Mouse (Mus musculus) gastrocnemius, postnatal 4 days (tissue): ENCODE measurements at regions not wholly inside any gene's neighbourhood (a gene's known extent, or its start where the extent isn't known, plus 50 kb on each side); places are given as distances from the start of the nearest gene placed in this dataset.

ENCODE experiments used
- DNase-seq, 2 experiments: peaks; one replicate each; pipeline ENCODE4 v3.0.0; 2021 to 2022; ENCODE audit warnings: low spot score in 2 of 2, mixed read lengths in 2 of 2

- DNase-seq, result no peak
Observed at GRCm38 (mm10) chr16:95845323-95845860, 143.5 kb downstream of the Ets2 start.

DNA sequence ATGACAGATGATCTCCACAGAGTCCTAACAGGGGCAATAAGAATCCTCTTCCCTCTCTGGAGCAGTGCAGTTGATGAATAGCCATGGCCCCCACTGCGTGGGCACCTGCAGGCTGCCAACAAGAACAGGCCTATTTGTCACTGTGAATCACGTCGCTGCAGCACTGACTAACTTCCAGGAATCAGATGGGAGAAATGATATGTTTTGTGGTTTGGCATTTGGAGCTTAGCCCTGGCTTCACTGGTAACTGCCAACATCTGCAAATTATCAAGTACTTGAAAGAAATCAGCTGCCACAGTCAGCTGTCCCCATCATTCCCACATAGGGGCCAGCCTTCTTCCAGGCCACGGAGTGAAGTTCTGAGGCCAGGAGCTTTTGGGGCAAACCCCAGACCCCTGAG is 142.8 kb downstream of the Ets2 start:
- no peak for DNase-seq

- no peak for DNase-seq
Observed at GRCm38 (mm10) chr16:95842766-95843165, 140.9 kb downstream of the Ets2 start.

DNA sequence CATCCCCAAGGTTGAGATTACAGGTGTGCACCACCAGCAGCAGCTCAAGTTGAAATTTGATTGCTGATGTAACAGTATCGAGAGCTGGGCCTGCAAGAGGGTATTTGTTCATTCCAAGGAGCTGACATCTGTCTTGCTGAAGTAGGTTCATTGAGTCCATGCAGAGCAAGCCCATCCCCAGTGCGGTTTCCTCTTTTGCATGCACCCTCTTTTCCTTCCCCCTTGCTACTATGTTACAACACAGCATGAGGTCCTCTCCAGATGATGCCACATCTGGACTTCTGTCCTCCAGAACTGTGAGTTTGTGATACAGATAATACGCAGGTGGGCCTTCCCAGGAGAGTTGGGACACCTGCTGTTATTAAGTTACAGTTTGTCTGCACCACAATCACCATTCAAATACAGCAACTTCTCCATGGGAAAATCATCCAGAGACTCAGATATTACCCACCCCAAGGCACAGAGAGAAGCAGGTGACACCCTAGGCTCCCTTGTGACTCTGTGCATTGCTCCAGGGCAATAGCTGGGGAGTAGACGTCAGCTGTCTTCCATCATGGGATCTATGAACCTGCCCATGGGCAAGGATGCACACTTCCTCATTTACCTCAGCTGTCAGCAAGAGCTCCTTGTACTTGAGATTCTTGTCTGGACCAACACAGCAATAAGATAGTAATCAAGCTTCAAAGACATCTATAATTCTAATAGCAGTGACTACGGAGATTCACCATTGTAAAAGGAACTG is 137.8 kb downstream of the Ets2 start:
- DNase-seq, result no peak

DNA sequence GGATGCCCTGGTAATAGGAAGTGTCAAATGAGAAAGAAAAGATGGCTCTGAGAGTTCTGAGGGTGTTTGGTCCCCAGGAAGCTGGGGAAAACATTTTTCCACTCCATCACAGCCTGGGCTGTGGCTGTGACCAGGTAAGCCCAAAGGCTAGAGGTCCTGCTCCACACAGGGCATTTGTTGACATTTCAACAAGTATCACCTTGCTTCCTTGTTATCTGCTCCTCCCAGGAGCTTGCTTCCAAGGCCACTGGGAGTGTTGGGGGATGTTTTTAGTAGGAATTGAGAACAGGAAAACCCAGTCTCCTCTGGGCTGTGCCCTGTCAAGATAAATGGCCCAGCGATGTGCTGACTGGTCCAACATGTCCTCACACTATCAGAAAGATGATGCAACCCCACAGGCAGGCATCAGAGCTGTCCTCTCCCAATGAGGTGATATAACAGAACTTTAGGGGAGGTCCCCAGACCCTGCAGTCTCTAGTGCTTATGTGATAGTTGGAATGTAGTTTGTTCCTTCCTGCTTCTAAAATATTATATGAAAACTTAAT is 137.1 kb downstream of the Ets2 start:
- DNase-seq, result no peak

- DNase-seq, result no peak
Observed at GRCm38 (mm10) chr16:95838478-95838846, 136.6 kb downstream of the Ets2 start.

- no peak for DNase-seq
Observed at GRCm38 (mm10) chr16:95837723-95838477, 136.0 kb downstream of the Ets2 start.

- no peak for DNase-seq
Observed at GRCm38 (mm10) chr16:95835941-95836340, 134.1 kb downstream of the Ets2 start.

DNA sequence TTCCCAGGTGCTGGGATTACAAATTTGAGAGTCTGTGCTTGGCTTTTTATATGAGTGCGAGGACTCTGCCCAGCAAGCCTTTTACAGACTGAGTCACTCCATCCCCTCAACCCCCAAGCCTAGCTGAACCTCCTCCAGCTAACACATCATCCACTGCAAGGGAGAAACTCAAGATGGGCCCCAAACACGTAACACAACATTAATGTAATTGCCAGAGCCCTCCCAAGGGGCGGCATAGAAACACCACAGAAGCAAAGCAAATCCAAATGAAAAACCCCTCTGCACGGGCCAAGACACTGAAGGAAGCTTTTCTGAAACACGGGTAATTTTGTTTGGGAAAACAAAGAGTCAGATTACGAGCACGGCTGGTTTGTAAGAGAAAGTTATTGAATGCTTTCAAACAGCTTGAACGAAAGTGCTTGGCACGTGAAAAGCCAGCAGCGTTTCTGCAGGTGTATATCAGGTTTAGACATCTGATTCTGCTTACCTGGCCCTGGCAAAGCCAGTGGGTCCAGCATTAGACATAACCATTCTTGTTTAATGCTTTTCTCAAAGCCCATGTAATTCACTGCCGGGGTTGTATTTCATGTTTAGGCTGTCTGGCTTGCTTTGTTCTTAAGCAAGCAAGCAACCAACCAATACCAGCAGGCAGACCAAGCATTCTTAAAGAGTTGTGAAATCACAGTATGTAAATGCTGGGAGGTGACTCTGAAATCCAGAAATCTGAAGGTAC is 132.8 kb downstream of the Ets2 start:
- peak in 1 of 2 experiments; percentile 67 for DNase-seq

DNA sequence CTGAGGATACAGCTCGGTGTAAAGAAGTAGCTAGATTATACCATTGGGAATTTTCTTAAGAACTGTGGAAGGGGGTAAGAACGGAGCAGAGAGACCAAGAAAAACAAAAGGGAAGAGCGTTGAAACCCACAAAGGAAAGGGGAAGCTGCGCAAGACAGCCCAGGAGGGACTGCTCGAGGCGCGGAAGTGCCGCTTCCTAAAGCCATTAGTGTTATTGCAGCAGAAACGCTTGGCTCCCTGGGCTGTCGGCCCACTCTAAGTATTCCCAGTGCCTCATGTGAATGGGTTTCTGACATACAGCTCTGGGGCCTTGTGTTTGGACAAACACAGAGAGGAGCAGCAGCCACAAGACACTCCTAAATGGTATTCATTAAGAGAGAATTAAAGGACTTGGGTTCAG is 131.6 kb downstream of the Ets2 start:
- DNase-seq, result no peak

DNA sequence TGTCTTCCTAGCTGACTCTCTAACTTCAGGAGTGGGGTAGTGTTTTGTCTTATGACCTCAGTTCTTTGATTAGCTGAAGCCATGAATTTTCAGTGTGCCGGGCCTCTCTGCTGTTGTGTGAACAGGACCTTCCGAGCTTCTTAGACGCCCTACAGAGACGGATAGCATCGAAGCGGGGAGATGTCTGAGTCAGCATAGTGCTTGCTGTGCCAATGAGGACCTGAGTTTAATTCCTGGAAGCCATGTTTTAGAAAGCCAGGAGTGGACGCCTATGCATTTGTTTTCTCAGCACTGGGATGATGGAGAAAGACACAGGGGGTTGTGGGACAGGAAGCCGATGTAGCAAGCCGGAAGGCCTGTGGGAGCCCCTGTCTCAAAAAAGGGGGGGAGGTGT is 130.5 kb downstream of the Ets2 start:
- no peak for DNase-seq

DNA sequence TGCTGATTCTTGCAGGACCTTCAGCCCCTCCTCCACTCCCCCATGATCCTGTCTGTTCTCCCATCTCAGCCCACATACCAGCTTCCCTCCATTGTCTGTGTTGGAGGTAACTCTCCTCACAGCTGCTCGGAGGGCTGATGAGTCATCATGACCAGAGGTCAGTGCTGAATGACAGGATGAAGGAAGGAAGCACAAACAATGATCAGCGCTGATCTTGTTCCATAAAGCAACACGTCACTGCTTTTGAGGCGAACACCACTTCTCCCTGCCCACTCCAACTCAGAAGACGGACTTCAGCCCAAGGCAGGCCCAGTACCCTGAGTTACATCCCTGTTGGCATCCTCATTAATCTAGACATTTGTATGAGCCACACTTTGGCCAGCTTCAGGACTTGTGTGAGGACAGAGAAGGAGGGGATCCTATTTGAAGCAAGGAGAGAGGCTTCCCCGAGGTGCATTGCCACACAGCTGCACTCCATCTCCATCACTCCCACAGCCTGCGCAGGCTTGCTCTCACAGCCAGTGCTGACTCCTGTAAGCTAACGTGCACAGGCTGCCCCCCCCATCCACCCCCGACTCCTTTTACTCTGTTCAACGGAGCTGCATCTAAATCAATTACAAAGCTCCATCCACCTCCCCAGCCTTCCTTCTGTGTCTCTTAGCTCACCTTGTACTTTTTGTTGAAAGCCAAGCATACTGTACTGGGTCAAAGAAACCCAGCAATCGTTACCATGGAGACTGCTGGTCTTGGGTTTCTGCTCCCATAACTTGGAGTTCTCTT is 129.9 kb downstream of the Ets2 start:
- no peak for DNase-seq

DNA sequence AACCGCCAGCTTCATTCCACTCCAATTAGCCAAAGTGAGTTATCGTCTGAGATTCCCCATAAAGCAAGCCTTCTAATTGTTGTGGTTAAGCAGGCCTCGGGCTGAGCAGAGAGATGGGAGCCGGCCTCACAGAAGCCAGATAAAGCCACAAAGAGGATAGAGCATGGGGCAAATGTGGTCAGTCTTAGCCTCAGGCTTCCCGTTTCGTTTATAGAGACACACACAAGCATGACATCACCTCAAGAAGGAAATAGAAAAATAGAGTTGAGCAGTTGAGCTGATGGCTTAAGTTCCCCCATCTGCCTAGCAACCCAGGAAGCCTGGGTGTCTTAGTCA is 125.5 kb downstream of the Ets2 start:
- DNase-seq, result no peak

DNA sequence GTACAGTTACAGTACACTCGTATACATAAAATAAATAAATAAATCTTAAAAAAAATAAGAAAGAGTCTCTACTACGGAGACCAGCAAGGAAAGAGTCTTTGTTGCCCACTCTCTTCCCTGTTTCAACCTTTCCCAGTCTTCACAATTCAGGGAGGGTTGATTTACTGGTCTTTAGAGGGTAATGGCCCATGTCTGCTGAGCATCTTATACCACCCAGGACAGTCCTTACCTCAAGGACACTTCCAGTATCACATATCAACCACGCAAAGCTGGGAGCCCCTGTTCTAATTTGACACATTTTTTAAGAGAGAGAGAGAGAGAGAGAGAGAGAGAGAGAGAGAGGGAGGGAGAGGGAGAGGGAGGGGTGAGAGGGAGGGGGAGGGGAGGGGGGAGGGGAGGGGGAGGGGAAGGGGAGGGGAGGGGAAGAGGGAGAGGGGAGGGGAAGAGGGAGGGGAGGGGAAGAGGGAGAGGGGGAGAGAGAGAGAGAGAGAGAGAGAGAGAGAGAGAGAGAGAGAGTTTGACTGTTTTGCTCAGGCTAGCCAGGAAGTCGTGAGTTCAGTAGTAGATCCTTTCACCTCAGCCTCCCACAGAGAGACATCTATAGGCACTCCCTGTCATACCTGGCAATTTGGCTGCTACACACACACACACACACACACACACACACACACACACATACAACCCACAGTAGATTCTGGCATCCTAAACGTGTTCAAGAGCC is 125.0 kb downstream of the Ets2 start:
- DNase-seq, result no peak

DNA sequence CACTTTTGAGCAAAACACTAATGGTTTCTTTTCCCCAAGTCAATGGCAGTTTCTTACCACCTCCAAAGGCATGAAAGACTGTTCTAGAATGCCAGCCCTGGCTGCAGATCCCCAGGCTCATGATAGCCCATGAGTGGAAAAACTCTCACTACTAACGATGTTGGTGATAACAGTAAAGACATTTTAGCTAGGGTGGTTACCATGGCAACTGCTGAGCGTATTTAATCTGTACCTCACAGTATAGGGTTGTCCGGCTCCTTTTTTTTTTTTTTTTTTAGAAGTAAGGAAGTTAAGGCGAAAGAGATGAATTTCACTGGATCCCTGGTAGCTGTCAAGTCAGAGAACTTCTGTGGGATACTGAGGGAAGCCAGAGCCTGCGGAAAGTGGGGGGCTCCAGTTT is 123.8 kb downstream of the Ets2 start:
- DNase-seq, result no peak

DNA sequence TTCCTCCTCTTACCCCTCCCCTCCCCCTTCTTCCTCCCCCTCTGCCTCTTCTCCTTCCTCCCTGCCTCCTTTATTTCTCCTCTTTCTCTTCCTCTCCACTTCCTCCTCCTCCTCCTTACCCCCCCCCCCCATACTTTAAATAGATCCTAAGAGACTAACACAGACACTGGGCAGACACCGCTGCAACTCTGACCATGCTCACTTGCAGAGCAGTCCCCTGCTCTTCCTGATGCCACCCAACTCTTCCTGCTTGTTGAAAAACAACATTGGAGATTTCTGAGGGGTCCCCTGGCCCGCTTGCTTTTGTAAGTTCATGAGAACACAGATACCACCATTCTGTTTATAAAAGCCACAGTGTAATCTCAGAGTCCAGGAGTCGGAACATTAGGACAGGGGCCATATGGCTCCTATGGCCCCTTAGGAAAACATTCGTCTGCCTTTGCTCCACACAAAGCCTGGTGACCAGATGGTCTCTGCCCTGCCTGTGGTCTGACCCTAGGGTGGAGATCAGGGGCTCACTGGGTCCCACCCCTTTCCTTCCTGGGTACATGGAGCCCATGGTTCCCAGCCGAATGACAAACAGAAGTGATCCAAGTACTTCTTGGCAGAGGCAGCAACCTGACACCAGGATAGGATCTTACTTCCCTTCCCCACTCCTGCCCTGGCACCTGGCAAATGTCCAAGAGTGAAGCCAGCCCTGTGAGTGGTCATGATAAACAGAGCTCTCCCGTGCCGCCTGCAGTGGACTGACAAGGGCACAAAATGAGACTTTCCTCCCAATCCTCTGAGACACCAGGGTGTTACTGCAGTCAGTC is 123.1 kb downstream of the Ets2 start:
- peak in 1 of 2 experiments; percentile 37 for DNase-seq

DNA sequence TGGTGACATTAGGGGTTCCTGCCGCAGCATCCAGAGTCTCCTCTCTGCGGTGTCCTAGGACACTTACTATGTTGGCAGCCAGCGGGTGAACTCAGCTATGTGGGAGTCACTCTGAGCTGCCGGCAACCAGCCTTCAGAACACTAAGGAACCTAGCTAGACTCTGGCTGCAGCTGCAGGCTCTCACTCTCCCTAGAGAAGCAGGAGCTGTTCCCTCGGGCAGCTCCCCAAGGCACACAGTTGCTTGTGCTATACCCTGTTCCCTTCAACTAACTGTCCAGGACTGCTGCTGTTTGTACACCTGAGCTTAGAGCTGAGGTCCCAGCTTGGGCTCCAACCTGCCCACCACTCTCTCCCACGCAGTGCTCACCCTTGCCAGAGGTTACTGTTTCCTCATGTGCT is 121.9 kb downstream of the Ets2 start:
- no peak for DNase-seq

- no peak for DNase-seq
Observed at GRCm38 (mm10) chr16:95821080-95821479, 119.2 kb downstream of the Ets2 start.

- no peak for DNase-seq
Observed at GRCm38 (mm10) chr16:95820606-95821005, 118.7 kb downstream of the Ets2 start.
